In genomic region chrX:106602574-106603258, GRCm38 (mm10) we compare ENCODE assay signal across 9 mouse cellular contexts. TPM values are rescaled to one million over a fixed set of nuclear protein-coding genes. Genes with fewer than 3 reads are reported as not detected.
DNase-seq lines count a peak whose midpoint lies in the region; ATAC-seq and TF ChIP-seq lines count a peak whose summit lies in the region.
"Had no signal": no experiment of that assay in that cellular context is flagged by ENCODE, and none has a peak within 500 bp of the region (broad histone marks: within the 10 kb centered on the region; RNA-seq: fewer than 3 reads in every experiment).

No protein-coding gene starts in this region.

- H3K9ac ChIP-seq in heart, embryonic 11.5 days (ENCODE audit: low read depth, low read length) = no peak overlapping the region
- no peak overlapping the region for H3K9ac ChIP-seq in hindbrain, embryonic 15.5 days
- H3K9ac ChIP-seq in midbrain, embryonic 12.5 days (replicated peaks) = no peak overlapping the region
- H3K9ac ChIP-seq in forebrain, postnatal 0 days = no peak overlapping the region
- H3K9ac ChIP-seq: liver, embryonic 15.5 days had no signal

- no peaks in the 10 kb centered on the region for H3K27me3 ChIP-seq in heart, embryonic 11.5 days (ENCODE audit: control insufficient read depth, insufficient read depth, low read length)
- H3K27me3 ChIP-seq in Patski = peaks cover 12% of the 10 kb centered on the region
- H3K27me3 ChIP-seq in hindbrain, embryonic 15.5 days = no peaks in the 10 kb centered on the region
- no peaks in the 10 kb centered on the region for H3K27me3 ChIP-seq in midbrain, embryonic 12.5 days
- no peaks in the 10 kb centered on the region for H3K27me3 ChIP-seq in forebrain, postnatal 0 days (ENCODE audit: insufficient read depth, low read length)
- H3K27me3 ChIP-seq: liver, embryonic 15.5 days had no signal

- H3K4me2 ChIP-seq in heart, embryonic 11.5 days = peak overlapping the region; percentile 44
- H3K4me2 ChIP-seq in hindbrain, embryonic 15.5 days = peak overlapping the region; percentile 35
- peak overlapping the region; percentile 17; the same call in 1 of the 2 replicates for H3K4me2 ChIP-seq in midbrain, embryonic 12.5 days (replicated peaks)
- no peak overlapping the region for H3K4me2 ChIP-seq in forebrain, postnatal 0 days (ENCODE audit: low read depth)
- H3K4me2 ChIP-seq: liver, embryonic 15.5 days had no signal

- 26% methylated on average over 9 of the region's 9 CpGs for WGBS in heart, embryonic 11.5 days (ENCODE audit: insufficient replicate concordance)
- WGBS in hindbrain, embryonic 15.5 days = 28% methylated on average over 9 of the region's 9 CpGs
- WGBS in midbrain, embryonic 12.5 days = 18% methylated on average over 9 of the region's 9 CpGs
- WGBS in forebrain, postnatal 0 days = 22% methylated on average over 9 of the region's 9 CpGs

- no peak for ATAC-seq in heart, embryonic 11.5 days (replicated peaks; ENCODE audit: insufficient number of reproducible peaks, low FRiP score, low TSS enrichment)
- ATAC-seq in Patski = peak; percentile 44
- no peak for ATAC-seq in hindbrain, embryonic 15.5 days (ENCODE audit: low FRiP score, low read depth)
- ATAC-seq in midbrain, embryonic 12.5 days (ENCODE audit: low FRiP score, low read depth) = no peak
- ATAC-seq in forebrain, postnatal 0 days = no peak

- CTCF ChIA-PET in Patski (lab: Charles Lee) = no interaction called here

- H3K4me1 ChIP-seq in heart, embryonic 11.5 days (ENCODE audit: control insufficient read depth, insufficient read depth, low read length) = no peaks in the 10 kb centered on the region
- H3K4me1 ChIP-seq in hindbrain, embryonic 15.5 days (replicated peaks) = no peaks in the 10 kb centered on the region
- no peaks in the 10 kb centered on the region for H3K4me1 ChIP-seq in midbrain, embryonic 12.5 days
- no peaks in the 10 kb centered on the region for H3K4me1 ChIP-seq in forebrain, postnatal 0 days (ENCODE audit: insufficient read depth)
- H3K4me1 ChIP-seq: liver, embryonic 15.5 days had no signal

- no peak for TF ChIP-seq CTCF in Patski (IDR thresholded peaks at IDR 0.05)
- TF ChIP-seq CTCF in forebrain, postnatal 0 days (IDR thresholded peaks at IDR 0.05; ENCODE audit: low read depth) = no peak

- H3K4me3 ChIP-seq in heart, embryonic 11.5 days (ENCODE audit: low read depth, low read length) = no peak overlapping the region
- no peak overlapping the region for H3K4me3 ChIP-seq in hindbrain, embryonic 15.5 days
- no peak overlapping the region for H3K4me3 ChIP-seq in midbrain, embryonic 12.5 days
- no peak overlapping the region for H3K4me3 ChIP-seq in forebrain, postnatal 0 days (ENCODE audit: low read depth, low read length)
- H3K4me3 ChIP-seq: liver, embryonic 15.5 days had no signal

- in situ Hi-C loops in Patski (cut with MboI; ENCODE audit: low pct_unique_long_range_greater_than_20kb) = no loop called here

- H3K36me3 ChIP-seq in heart, embryonic 11.5 days (ENCODE audit: control insufficient read depth, insufficient read depth, low read length) = no peaks in the 10 kb centered on the region
- no peaks in the 10 kb centered on the region for H3K36me3 ChIP-seq in hindbrain, embryonic 15.5 days
- no peaks in the 10 kb centered on the region for H3K36me3 ChIP-seq in midbrain, embryonic 12.5 days
- no peaks in the 10 kb centered on the region for H3K36me3 ChIP-seq in forebrain, postnatal 0 days (ENCODE audit: insufficient read depth)
- H3K36me3 ChIP-seq: liver, embryonic 15.5 days had no signal

- H3K9me3 ChIP-seq in heart, embryonic 11.5 days (replicated peaks; ENCODE audit: control insufficient read depth, low read length) = no peaks in the 10 kb centered on the region
- H3K9me3 ChIP-seq in hindbrain, embryonic 15.5 days = no peaks in the 10 kb centered on the region
- no peaks in the 10 kb centered on the region for H3K9me3 ChIP-seq in midbrain, embryonic 12.5 days
- no peaks in the 10 kb centered on the region for H3K9me3 ChIP-seq in forebrain, postnatal 0 days (ENCODE audit: low read length)
- H3K9me3 ChIP-seq: liver, embryonic 15.5 days had no signal

- H3K27ac ChIP-seq in heart, embryonic 11.5 days (ENCODE audit: low read depth, low read length) = no peak overlapping the region
- no peak overlapping the region for H3K27ac ChIP-seq in hindbrain, embryonic 15.5 days (replicated peaks)
- H3K27ac ChIP-seq in midbrain, embryonic 12.5 days (replicated peaks) = no peak overlapping the region
- no peak overlapping the region for H3K27ac ChIP-seq in forebrain, postnatal 0 days (ENCODE audit: low read depth, low read length)
- H3K27ac ChIP-seq: liver, embryonic 15.5 days had no signal

- POLR2A ChIA-PET in Patski (lab: Charles Lee) = no interaction called here

- DNase-seq in heart, postnatal 4 days = no peak
- no peak for DNase-seq in Patski (ENCODE audit: low read depth, low spot score)
- DNase-seq in left cerebral cortex, adult 11 months (ENCODE audit: low spot score) = no peak
- no peak for DNase-seq in left cerebral cortex, adult 9 months (ENCODE audit: low spot score in 2 of 2)
- DNase-seq in forebrain, postnatal 0 days = no peak

RNA-seq across cellular contexts. Expression of gene Cysltr1, which starts 0.8 kb away (rescaled TPM):
- polyA plus RNA-seq in heart, embryonic 11.5 days (2014; fragmentation: Nextera tagmentation; extraction: Ambion mirVana) = 0.27 and 0.59 TPM in 2 replicates
- 1 to 10 TPM; 1.1 to 2.9 TPM for total RNA-seq in heart, postnatal 4 days (2021)
- 0.01 TPM for polyA plus RNA-seq in Patski (2021)
- polyA plus RNA-seq in hindbrain, embryonic 15.5 days (2015; fragmentation: Nextera tagmentation; extraction: Ambion mirVana) = 0.54 TPM in 2 replicates
- polyA plus RNA-seq in midbrain, embryonic 12.5 days (2016; fragmentation: Nextera tagmentation; extraction: Ambion mirVana) = 0.71 and 1.3 TPM in 2 replicates
- 0.08 and 0.29 TPM in 2 replicates for total RNA-seq in forebrain, postnatal 0 days (2014; rRNA removed)
- 0.25 and 0.47 TPM in 2 replicates for polyA plus RNA-seq in forebrain, postnatal 0 days (2015; fragmentation: Nextera tagmentation; extraction: Ambion mirVana)

RNA-seq across cellular contexts. Expression of gene Gm5127, which starts 19.7 kb away (rescaled TPM):
- polyA plus RNA-seq in heart, embryonic 11.5 days (2014; fragmentation: Nextera tagmentation; extraction: Ambion mirVana) = 0.34 and 0.62 TPM in 2 replicates
- total RNA-seq in heart, postnatal 4 days (2021) = not detected
- not detected for polyA plus RNA-seq in Patski (2021)
- polyA plus RNA-seq in hindbrain, embryonic 15.5 days (2015; fragmentation: Nextera tagmentation; extraction: Ambion mirVana) = 0.16 and 0.37 TPM in 2 replicates
- polyA plus RNA-seq in midbrain, embryonic 12.5 days (2016; fragmentation: Nextera tagmentation; extraction: Ambion mirVana) = 0.41 and 0.79 TPM in 2 replicates
- total RNA-seq in forebrain, postnatal 0 days (2014; rRNA removed) = 0.31 TPM in 1 of 2 replicates, not detected in the other
- 0.11 and 0.29 TPM in 2 replicates for polyA plus RNA-seq in forebrain, postnatal 0 days (2015; fragmentation: Nextera tagmentation; extraction: Ambion mirVana)
- polyA plus RNA-seq: liver, embryonic 15.5 days had no signal
